Mouse (Mus musculus): Measurements from ENCODE around the gene Rbm47. TPM values are rescaled to one million over a fixed set of nuclear protein-coding genes. Genes with fewer than 3 reads are reported as not detected.

Rbm47 gene
- total and polyA plus RNA-seq, 2 experiments: 47.4 to 63.5 TPM

DNA sequence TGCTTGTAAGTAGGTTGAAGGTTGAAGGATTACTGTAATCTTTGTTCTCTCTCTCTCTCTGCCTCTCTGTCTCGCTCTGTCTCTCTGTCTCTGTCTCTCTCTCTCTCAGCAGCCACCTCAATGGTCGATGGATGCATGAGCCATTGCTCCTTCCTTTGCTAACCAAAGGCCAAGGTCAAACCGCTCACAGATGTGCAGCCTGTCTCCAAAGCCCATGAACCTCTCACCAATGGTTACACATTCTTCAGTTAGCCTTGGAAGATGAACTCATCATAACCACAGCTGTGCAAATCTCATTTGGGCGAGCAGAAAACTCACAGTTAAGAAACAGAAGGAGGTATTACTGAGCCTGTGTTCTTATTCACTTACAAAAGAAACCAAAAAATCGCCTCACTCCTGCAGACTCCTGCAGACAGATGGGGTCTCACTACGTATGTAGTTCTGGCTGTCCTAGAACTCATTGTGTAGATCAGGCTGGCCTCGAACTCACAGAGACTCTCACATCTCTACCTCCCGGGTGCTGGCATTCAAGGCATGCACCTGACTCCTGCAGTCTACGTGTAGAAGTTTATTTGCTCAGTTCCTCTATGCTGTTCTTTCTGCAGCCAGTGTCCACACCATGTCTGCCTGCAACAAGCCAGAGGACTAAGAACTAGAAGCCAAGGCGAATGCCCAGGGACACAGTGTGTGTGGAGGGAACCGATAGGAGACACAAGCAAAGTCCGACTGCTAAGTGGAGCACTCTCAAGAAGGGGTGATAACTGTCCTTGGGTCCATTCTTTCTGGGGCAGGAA is 49.4 kb downstream of the Rbm47 start:
- no peak overlapping the region for H3K9ac ChIP-seq (ENCODE audit: low read depth, low read length)
- TF ChIP-seq POLR2A (IDR thresholded peaks at IDR 0.05; ENCODE audit: extremely low read depth, insufficient read depth, low read length) (no peak), CTCF (IDR thresholded peaks at IDR 0.05; ENCODE audit: low read depth, low read length) (no peak)
- 56% methylated on average over 12 of the region's 12 CpGs for WGBS

DNA sequence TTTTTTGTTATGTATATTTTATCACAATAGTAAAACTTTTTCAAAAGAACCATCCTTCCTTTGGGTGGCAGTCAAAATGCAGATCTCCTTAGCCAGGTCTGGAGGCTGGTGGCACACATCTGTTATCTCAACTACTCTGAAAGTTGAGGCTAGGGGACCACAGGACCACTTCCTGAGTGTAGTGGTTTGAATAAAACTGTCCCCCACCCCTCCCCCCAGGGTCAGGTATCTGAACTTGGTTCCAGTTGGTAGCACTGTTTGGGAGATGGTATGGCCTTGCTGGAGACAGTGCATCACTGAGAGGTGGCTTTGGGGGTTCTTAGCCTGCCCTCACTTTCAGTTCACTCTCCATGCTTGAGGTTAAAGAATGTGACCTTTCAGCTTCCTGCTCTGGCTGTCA is 51.7 kb downstream of the Rbm47 start:
- H3K27me3 ChIP-seq (ENCODE audit: control insufficient read depth, insufficient read depth, low read length): no peaks in the 10 kb centered on the region
- peaks cover 15% of the 10 kb centered on the region for H3K4me1 ChIP-seq (ENCODE audit: control insufficient read depth, insufficient read depth, low read length)
- peaks cover 5% of the 10 kb centered on the region for H3K36me3 ChIP-seq (ENCODE audit: control insufficient read depth, insufficient read depth, low read length)
- TF ChIP-seq POLR2A (IDR thresholded peaks at IDR 0.05; ENCODE audit: extremely low read depth, insufficient read depth, low read length) (no peak), CTCF (IDR thresholded peaks at IDR 0.05; ENCODE audit: low read depth, low read length) (no peak)
- no peak overlapping the region for H3K27ac ChIP-seq (replicated peaks; ENCODE audit: insufficient read depth, low read depth, low read length)
- no peak overlapping the region for H3K9ac ChIP-seq (ENCODE audit: low read depth, low read length)
- DNase-seq (ENCODE audit: extremely low read depth, low read depth, low spot score): no peak
- no peak overlapping the region for H3K4me3 ChIP-seq (ENCODE audit: insufficient read depth, low read depth, low read length)
- H3K79me2 ChIP-seq (ENCODE audit: control insufficient read depth, insufficient read depth, low read length): peaks cover 35% of the 10 kb centered on the region; the same call in 1 of the 2 replicates

More for the DNA sequence above, 49.4 kb downstream of the Rbm47 start:
- H3K36me3 ChIP-seq (ENCODE audit: control insufficient read depth, insufficient read depth, low read length): peaks cover 4% of the 10 kb centered on the region
- H3K4me1 ChIP-seq (ENCODE audit: control insufficient read depth, insufficient read depth, low read length): peaks cover 18% of the 10 kb centered on the region
- peaks cover 46% of the 10 kb centered on the region; the same call in 1 of the 2 replicates for H3K79me2 ChIP-seq (ENCODE audit: control insufficient read depth, insufficient read depth, low read length)
- H3K27ac ChIP-seq (replicated peaks; ENCODE audit: insufficient read depth, low read depth, low read length): no peak overlapping the region
- peak; percentile 59 for DNase-seq (ENCODE audit: extremely low read depth, low read depth, low spot score)
- no peak overlapping the region for H3K4me3 ChIP-seq (ENCODE audit: insufficient read depth, low read depth, low read length)
- H3K27me3 ChIP-seq (ENCODE audit: control insufficient read depth, insufficient read depth, low read length): no peaks in the 10 kb centered on the region

- H3K9ac ChIP-seq (ENCODE audit: low read depth, low read length): peak overlapping the region; percentile 54
- H3K4me3 ChIP-seq (ENCODE audit: insufficient read depth, low read depth, low read length): no peak overlapping the region
- H3K27ac ChIP-seq (replicated peaks; ENCODE audit: insufficient read depth, low read depth, low read length): peak overlapping the region; percentile 92
- H3K4me1 ChIP-seq (ENCODE audit: control insufficient read depth, insufficient read depth, low read length): peaks cover 15% of the 10 kb centered on the region
- H3K79me2 ChIP-seq (ENCODE audit: control insufficient read depth, insufficient read depth, low read length): peaks cover 29% of the 10 kb centered on the region
- 21% methylated on average over 14 of the region's 14 CpGs for WGBS
- no peak for TF ChIP-seq POLR2A (IDR thresholded peaks at IDR 0.05; ENCODE audit: extremely low read depth, insufficient read depth, low read length)
- TF ChIP-seq CTCF (IDR thresholded peaks at IDR 0.05; ENCODE audit: low read depth, low read length): no peak
- H3K27me3 ChIP-seq (ENCODE audit: control insufficient read depth, insufficient read depth, low read length): no peaks in the 10 kb centered on the region
- peaks cover 2% of the 10 kb centered on the region; the same call in 1 of the 2 replicates for H3K36me3 ChIP-seq (ENCODE audit: control insufficient read depth, insufficient read depth, low read length)
- DNase-seq (ENCODE audit: extremely low read depth, low read depth, low spot score): peak; percentile 81
Observed at GRCm38 (mm10) chr5:66114751-66115150, 58.2 kb downstream of the Rbm47 start.

GRCm38 (mm10) chr5:66114208-66114607 is 58.7 kb downstream of the Rbm47 start:
- H3K4me1 ChIP-seq (ENCODE audit: control insufficient read depth, insufficient read depth, low read length): peaks cover 15% of the 10 kb centered on the region
- no peak for TF ChIP-seq POLR2A (IDR thresholded peaks at IDR 0.05; ENCODE audit: extremely low read depth, insufficient read depth, low read length)
- H3K79me2 ChIP-seq (ENCODE audit: control insufficient read depth, insufficient read depth, low read length): peaks cover 29% of the 10 kb centered on the region
- DNase-seq (ENCODE audit: extremely low read depth, low read depth, low spot score): peak; percentile 100
- no peaks in the 10 kb centered on the region for H3K27me3 ChIP-seq (ENCODE audit: control insufficient read depth, insufficient read depth, low read length)
- H3K4me3 ChIP-seq (ENCODE audit: insufficient read depth, low read depth, low read length): peak overlapping the region; percentile 21; the same call in 1 of the 2 replicates
- peaks cover 2% of the 10 kb centered on the region; the same call in 1 of the 2 replicates for H3K36me3 ChIP-seq (ENCODE audit: control insufficient read depth, insufficient read depth, low read length)
- H3K9ac ChIP-seq (ENCODE audit: low read depth, low read length): peak overlapping the region; percentile 54
- 21% methylated on average over 6 of the region's 6 CpGs for WGBS
- peak overlapping the region; percentile 92 for H3K27ac ChIP-seq (replicated peaks; ENCODE audit: insufficient read depth, low read depth, low read length)

- peak; percentile 55 for DNase-seq (ENCODE audit: extremely low read depth, low read depth, low spot score)
- H3K36me3 ChIP-seq (ENCODE audit: control insufficient read depth, insufficient read depth, low read length): no peaks in the 10 kb centered on the region; the same call in 1 of the 2 replicates
- WGBS: 62% methylated on average over 8 of the region's 8 CpGs
- 0 out of 2 replicates have a peak overlapping the region, but pooled peaks have one; percentile 10 for H3K27ac ChIP-seq (replicated peaks; ENCODE audit: insufficient read depth, low read depth, low read length)
- H3K9ac ChIP-seq (ENCODE audit: low read depth, low read length): no peak overlapping the region
- H3K4me1 ChIP-seq (ENCODE audit: control insufficient read depth, insufficient read depth, low read length): peaks cover 22% of the 10 kb centered on the region
- no peaks in the 10 kb centered on the region for H3K27me3 ChIP-seq (ENCODE audit: control insufficient read depth, insufficient read depth, low read length)
- peaks cover 36% of the 10 kb centered on the region for H3K79me2 ChIP-seq (ENCODE audit: control insufficient read depth, insufficient read depth, low read length)
- no peak for TF ChIP-seq POLR2A (IDR thresholded peaks at IDR 0.05; ENCODE audit: extremely low read depth, insufficient read depth, low read length)
- no peak for TF ChIP-seq CTCF (IDR thresholded peaks at IDR 0.05; ENCODE audit: low read depth, low read length)
- no peak overlapping the region for H3K4me3 ChIP-seq (ENCODE audit: insufficient read depth, low read depth, low read length)
Observed at GRCm38 (mm10) chr5:66112059-66112458, 60.9 kb downstream of the Rbm47 start.

DNA sequence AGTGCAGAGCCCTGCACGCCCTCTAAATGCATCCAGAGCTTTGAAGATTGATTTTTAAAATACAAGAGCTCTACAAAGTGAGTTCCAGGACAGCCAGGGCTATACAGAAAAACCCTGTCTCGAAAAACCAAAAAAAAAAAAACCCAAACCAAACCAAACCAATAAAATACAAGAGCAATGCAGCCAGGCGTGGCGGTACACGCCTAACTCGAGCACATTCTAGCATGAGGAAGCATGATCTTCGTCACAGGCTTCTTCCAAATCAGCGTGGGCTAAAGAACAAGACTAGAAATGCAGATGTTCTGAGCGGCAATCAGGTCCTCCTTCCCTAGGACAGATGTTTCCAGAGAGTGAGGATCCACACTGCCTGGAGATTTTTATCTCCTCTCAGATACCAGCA is 66.5 kb downstream of the Rbm47 start:
- no peak overlapping the region for H3K4me3 ChIP-seq (ENCODE audit: insufficient read depth, low read depth, low read length)
- H3K79me2 ChIP-seq (ENCODE audit: control insufficient read depth, insufficient read depth, low read length): peaks cover 37% of the 10 kb centered on the region; the same call in 1 of the 2 replicates
- H3K9ac ChIP-seq (ENCODE audit: low read depth, low read length): peak overlapping the region; percentile 12; the same call in 1 of the 2 replicates
- H3K36me3 ChIP-seq (ENCODE audit: control insufficient read depth, insufficient read depth, low read length): peaks cover 2% of the 10 kb centered on the region; the same call in 1 of the 2 replicates
- no peaks in the 10 kb centered on the region for H3K27me3 ChIP-seq (ENCODE audit: control insufficient read depth, insufficient read depth, low read length)
- DNase-seq (ENCODE audit: extremely low read depth, low read depth, low spot score): no peak
- TF ChIP-seq POLR2A (IDR thresholded peaks at IDR 0.05; ENCODE audit: extremely low read depth, insufficient read depth, low read length): no peak
- H3K27ac ChIP-seq (replicated peaks; ENCODE audit: insufficient read depth, low read depth, low read length): peak overlapping the region; percentile 99
- peaks cover 32% of the 10 kb centered on the region for H3K4me1 ChIP-seq (ENCODE audit: control insufficient read depth, insufficient read depth, low read length)
- WGBS: 53% methylated on average over 9 of the region's 9 CpGs
